Mouse (Mus musculus) spleen, postnatal 4 days (tissue): ENCODE results near the gene Gm5726.
"Not testable (repeated sequence)": the region's sequence is repeated elsewhere in the genome, so short reads cannot be mapped to it uniquely, and the experiment has no call there.

Source experiments
- DNase-seq, 2 experiments: peaks; one replicate each; pipeline ENCODE4 v3.0.0; 2022; ENCODE audit warnings: low spot score in 2 of 2

The Gm5726 gene

GRCm38 (mm10) chr7:20545657-20546056 is at the start of gene Gm5726:
Gene Gm5726 (minus strand): TSS chr7:20545757.
- not testable (repeated sequence) for DNase-seq

GRCm38 (mm10) chr7:20576141-20576540 is 30.6 kb upstream of the Gm5726 start, which contains the start of gene Gm4141:
Gene Gm4141 (minus strand): TSS chr7:20576241.
- DNase-seq = not testable (repeated sequence)

DNA sequence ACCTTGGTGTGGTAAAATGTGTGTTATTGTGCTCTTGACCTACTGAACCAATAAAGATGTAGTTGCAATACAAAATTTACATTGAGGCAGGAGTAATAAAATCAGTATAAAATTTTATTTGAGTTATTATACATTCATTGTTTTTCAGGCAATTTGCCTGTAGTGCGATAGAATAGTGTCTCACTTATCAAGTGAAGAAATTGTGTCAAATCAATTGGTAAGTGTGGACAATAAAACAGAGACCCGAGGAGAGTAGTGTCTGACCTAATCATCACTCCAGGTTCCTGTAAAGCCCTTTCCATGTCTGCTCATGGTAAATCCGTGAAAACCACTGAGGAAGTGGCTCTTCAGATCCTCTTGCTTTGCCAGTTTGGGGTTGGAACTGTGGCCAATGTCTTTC is 12.0 kb downstream of the Gm5726 start, which contains the start of gene Vmn1r104:
Gene Vmn1r104, plus strand, starts transcription at position 301 of the 400 bp plus-strand sequence.
- not testable (repeated sequence) for DNase-seq

- not testable (repeated sequence) for DNase-seq
Observed at GRCm38 (mm10) chr7:20510434-20510833, 35.1 kb downstream of the Gm5726 start, which contains the start of gene Vmn1r103. Gene Vmn1r103 (minus strand): TSS chr7:20510534.
